Mouse (Mus musculus) liver, embryonic 14.5 days (tissue): ENCODE data around the gene Bsnd. TPM values are rescaled to one million over a fixed set of nuclear protein-coding genes. Genes with fewer than 3 reads are reported as not detected.

ENCODE experiments used
- ATAC-seq: fragments of 200-750 bp; cut with Nextera tagmentation; 2 replicates; pipeline ENCODE4 v1.8.0; 2017; ENCODE audit warnings: moderate number of reproducible peaks, mild to moderate bottlenecking, moderate library complexity; ENCODE audit not compliant: insufficient read depth
- DNase-seq, 3 experiments: peaks; one replicate each; pipeline ENCODE4 v3.0.0-alpha.2; 2012 to 2013; ENCODE audit warnings: low read depth in 3 of 3, low spot score in 3 of 3
- H3K27ac ChIP-seq: fragments of 300-500 bp; sonication (generic); 2 replicates; pipeline ENCODE4 v1.5.1; 2014; ENCODE audit warnings: moderate library complexity, mild to moderate bottlenecking, control low read depth, inconsistent platforms
- H3K27me3 ChIP-seq: fragments of 300-500 bp; sonication (generic); 2 replicates; pipeline ENCODE4 v1.6.1; 2014; ENCODE audit warnings: mild to moderate bottlenecking, low read length, moderate library complexity; ENCODE audit not compliant: control insufficient read depth, insufficient read depth
- H3K36me3 ChIP-seq: fragments of 300-500 bp; sonication (generic); replicated peaks from 2 replicates; pipeline ENCODE4 v1.6.1; 2014; ENCODE audit warnings: low read depth; ENCODE audit not compliant: control insufficient read depth, insufficient read depth
- H3K4me1 ChIP-seq, 2 experiments: fragments of 200-500 bp in 1 of 2; fragments of 300-500 bp in 1 of 2; sonication (generic) in 1 of 2; replicated peaks; 2 replicates each; pipeline ENCODE4 v1.6.1; 2012 to 2014; ENCODE audit warnings: antibody characterized with exemption in 1 of 2, inconsistent platforms in 1 of 2, low read length in 1 of 2; ENCODE audit not compliant: control insufficient read depth in 2 of 2, insufficient read depth in 2 of 2
- H3K4me2 ChIP-seq: fragments of 300-500 bp; sonication (generic); 2 replicates; pipeline ENCODE4 v1.6.1; 2014; ENCODE audit warnings: low read depth, mild to moderate bottlenecking, control low read depth, moderate library complexity
- H3K4me3 ChIP-seq, 2 experiments: fragments of 200-500 bp in 1 of 2; fragments of 300-500 bp in 1 of 2; sonication (generic) in 1 of 2; 2 replicates each; pipeline ENCODE4 v1.5.1; 2012 to 2014; ENCODE audit warnings: low read depth in 2 of 2, low read length in 2 of 2, mild to moderate bottlenecking in 2 of 2, control low read depth in 1 of 2, inconsistent platforms in 1 of 2, moderate library complexity in 1 of 2; ENCODE audit not compliant: insufficient read depth in 1 of 2
- H3K9ac ChIP-seq: fragments of 300-500 bp; sonication (generic); replicated peaks from 2 replicates; pipeline ENCODE4 v1.6.1; 2014; ENCODE audit warnings: mild to moderate bottlenecking, control low read depth, moderate library complexity
- H3K9me3 ChIP-seq: fragments of 300-500 bp; sonication (generic); 2 replicates; pipeline ENCODE4 v1.6.1; 2016; ENCODE audit warnings: low read length, mixed read lengths; ENCODE audit not compliant: control insufficient read depth
- CTCF ChIP-seq: IDR thresholded peaks from 2 replicates; pipeline ENCODE4 v1.5.1; 2016; ENCODE audit warnings: antibody characterized with exemption, low read depth, control low read depth
- EP300 ChIP-seq: IDR thresholded peaks from 2 replicates; pipeline ENCODE4 v1.6.1; 2016; ENCODE audit warnings: antibody characterized with exemption, low read depth
- WGBS: fragments of 180-500 bp; shearing (Covaris S2); extraction: QIAGEN DNeasy Blood & Tissue Kit; methylation state at CpG from one replicate; pipeline ENCODE4 v1.1.7; 2014; ENCODE audit not compliant: insufficient replicate concordance; 5-methylcytosine and 5-hydroxymethylcytosine counted together
- polyA plus RNA-seq, 2 experiments: library from polyadenylated mRNA; depleted of rRNA in 1 of 2; stranded (reverse) in 1 of 2; unstranded in 1 of 2; fragments of >200 nt; fragmentation: Nextera tagmentation in 1 of 2; extraction: Ambion mirVana in 1 of 2; gene quantifications; 2 replicates each; pipeline versions ENCODE4 v1.2.1 to v1.2.3; 2012 to 2014

Gene Bsnd
- polyA plus RNA-seq, 2 experiments, result not detected

- H3K4me2 ChIP-seq, result no peak overlapping the region
- no peak for DNase-seq
- 75% methylated on average over 6 of the region's 6 CpGs for WGBS
- ATAC-seq, result no peak
- H3K4me1 ChIP-seq, result no peaks in the 10 kb centered on the region
- H3K36me3 ChIP-seq, result peaks cover 14% of the 10 kb centered on the region
- no peaks in the 10 kb centered on the region for H3K9me3 ChIP-seq
- no peak overlapping the region for H3K9ac ChIP-seq
- no peak overlapping the region for H3K4me3 ChIP-seq
- no peaks in the 10 kb centered on the region for H3K27me3 ChIP-seq
- TF ChIP-seq CTCF (peak; percentile 13; the same call in 1 of the 2 replicates), EP300 (no peak)
- no peak overlapping the region for H3K27ac ChIP-seq
Measured at GRCm38 (mm10) chr4:106443182-106443581, 48.9 kb downstream of the Bsnd start.

GRCm38 (mm10) chr4:106438763-106439162, 53.3 kb downstream of the Bsnd start:
- no peak for DNase-seq

GRCm38 (mm10) chr4:106437207-106437606, 54.9 kb downstream of the Bsnd start:
- Histone ChIP-seq H3K36me3 (peaks cover 54% of the 10 kb centered on the region), H3K4me1 (no peaks in the 10 kb centered on the region), H3K27ac (no peak overlapping the region), H3K9ac (no peak overlapping the region), H3K9me3 (no peaks in the 10 kb centered on the region), H3K27me3 (no peaks in the 10 kb centered on the region), H3K4me3 (no peak overlapping the region), H3K4me2 (no peak overlapping the region)
- WGBS, result 86% methylated on average over 5 of the region's 5 CpGs
- TF ChIP-seq EP300 (no peak), CTCF (no peak)
- ATAC-seq (no peak), DNase-seq (no peak)

More at GRCm38 (mm10) chr4:106438763-106439162, 53.3 kb downstream of the Bsnd start:
- H3K27ac ChIP-seq, result no peak overlapping the region
- H3K36me3 ChIP-seq, result peaks cover 49% of the 10 kb centered on the region
- H3K4me1 ChIP-seq, result no peaks in the 10 kb centered on the region
- 79% methylated on average over 5 of the region's 5 CpGs for WGBS
- no peak for ATAC-seq
- no peaks in the 10 kb centered on the region for H3K27me3 ChIP-seq
- no peak overlapping the region for H3K4me2 ChIP-seq
- H3K9me3 ChIP-seq, result no peaks in the 10 kb centered on the region
- H3K9ac ChIP-seq, result no peak overlapping the region
- TF ChIP-seq EP300 (no peak), CTCF (no peak)
- H3K4me3 ChIP-seq, result no peak overlapping the region

GRCm38 (mm10) chr4:106436475-106436874, 55.6 kb downstream of the Bsnd start:
- Histone ChIP-seq H3K9me3 (no peaks in the 10 kb centered on the region), H3K27ac (no peak overlapping the region), H3K4me2 (no peak overlapping the region), H3K27me3 (no peaks in the 10 kb centered on the region), H3K9ac (no peak overlapping the region), H3K36me3 (peaks cover 61% of the 10 kb centered on the region), H3K4me1 (no peaks in the 10 kb centered on the region), H3K4me3 (no peak overlapping the region)
- no peak for DNase-seq
- peak; percentile 81 for TF ChIP-seq CTCF
- TF ChIP-seq EP300, result no peak
- WGBS, result 79% methylated on average over 4 of the region's 4 CpGs
- no peak for ATAC-seq

GRCm38 (mm10) chr4:106435426-106435825, 56.7 kb downstream of the Bsnd start:
- TF ChIP-seq EP300, result no peak
- no peak for TF ChIP-seq CTCF
- Histone ChIP-seq H3K4me2 (no peak overlapping the region), H3K9me3 (no peaks in the 10 kb centered on the region), H3K27me3 (no peaks in the 10 kb centered on the region), H3K4me3 (no peak overlapping the region), H3K9ac (no peak overlapping the region), H3K36me3 (peaks cover 67% of the 10 kb centered on the region), H3K27ac (no peak overlapping the region), H3K4me1 (no peaks in the 10 kb centered on the region)
- DNase-seq, result no peak
- no peak for ATAC-seq
- 79% methylated on average over 2 of the region's 2 CpGs for WGBS

Other genes starting within 250 kb of the Bsnd start
- 4.9 and 6.8 TPM in 2 replicates for gene Usp24, start 176.1 kb downstream of the Bsnd start, polyA plus RNA-seq (2012; rRNA removed)
- 6.4 and 7.8 TPM in 2 replicates for gene Usp24, start 176.1 kb downstream of the Bsnd start, polyA plus RNA-seq (2014; fragmentation: Nextera tagmentation; extraction: Ambion mirVana)
- 47.9 and 50.9 TPM in 2 replicates for gene Pcsk9, start 28.0 kb downstream of the Bsnd start, polyA plus RNA-seq (2012; rRNA removed)
- gene Pcsk9, start 28.0 kb downstream of the Bsnd start, polyA plus RNA-seq (2014; fragmentation: Nextera tagmentation; extraction: Ambion mirVana), result 37.8 and 41.1 TPM in 2 replicates
- gene Dhcr24, start 68.8 kb upstream of the Bsnd start, polyA plus RNA-seq (2012; rRNA removed), result 52.8 and 53.2 TPM in 2 replicates
- gene Dhcr24, start 68.8 kb upstream of the Bsnd start, polyA plus RNA-seq (2014; fragmentation: Nextera tagmentation; extraction: Ambion mirVana), result 20.5 and 25.3 TPM in 2 replicates
- 0.10 TPM in 1 of 2 replicates, not detected in the other for gene Lexm, start 125.0 kb upstream of the Bsnd start, polyA plus RNA-seq (2012; rRNA removed)
- not detected in 2 replicates for gene Lexm, start 125.0 kb upstream of the Bsnd start, polyA plus RNA-seq (2014; fragmentation: Nextera tagmentation; extraction: Ambion mirVana)
- gene Ttc22, start 130.1 kb upstream of the Bsnd start, polyA plus RNA-seq (2012; rRNA removed), result 0.02 and 0.13 TPM in 2 replicates
- 0.06 TPM in 1 of 2 replicates, not detected in the other for gene Ttc22, start 130.1 kb upstream of the Bsnd start, polyA plus RNA-seq (2014; fragmentation: Nextera tagmentation; extraction: Ambion mirVana)
- gene Pars2, start 158.8 kb upstream of the Bsnd start, polyA plus RNA-seq (2012; rRNA removed), result 3.8 and 3.9 TPM in 2 replicates
- gene Pars2, start 158.8 kb upstream of the Bsnd start, polyA plus RNA-seq (2014; fragmentation: Nextera tagmentation; extraction: Ambion mirVana), result 4.3 and 5.8 TPM in 2 replicates
- 31.1 and 34.3 TPM in 2 replicates for gene Ttc4, start 186.7 kb upstream of the Bsnd start, polyA plus RNA-seq (2012; rRNA removed)
- 30.6 and 31.1 TPM in 2 replicates for gene Ttc4, start 186.7 kb upstream of the Bsnd start, polyA plus RNA-seq (2014; fragmentation: Nextera tagmentation; extraction: Ambion mirVana)
- gene Mroh7, start 238.6 kb upstream of the Bsnd start, polyA plus RNA-seq (2012; rRNA removed), result 0.16 and 0.22 TPM in 2 replicates
- gene Mroh7, start 238.6 kb upstream of the Bsnd start, polyA plus RNA-seq (2014; fragmentation: Nextera tagmentation; extraction: Ambion mirVana), result 0.06 and 0.14 TPM in 2 replicates
- gene Fam151a, start 241.6 kb upstream of the Bsnd start, polyA plus RNA-seq (2012; rRNA removed), result 0.03 and 0.06 TPM in 2 replicates
- gene Fam151a, start 241.6 kb upstream of the Bsnd start, polyA plus RNA-seq (2014; fragmentation: Nextera tagmentation; extraction: Ambion mirVana), result not detected in 2 replicates